Comparison of ENCODE assay signal across 7 mouse cellular contexts in genomic region chr12:78984035-78984432, GRCm38 (mm10). TPM values are rescaled to one million over a fixed set of nuclear protein-coding genes. Genes with fewer than 3 reads are reported as not detected.
DNase-seq lines count a peak whose midpoint lies in the region; ATAC-seq and TF ChIP-seq lines count a peak whose summit lies in the region.

No protein-coding gene starts in this region.

- no peak for DNase-seq in neural tube, embryonic 10.5 days (ENCODE audit: extremely low spot score, low spot score)
- DNase-seq in fat pad, adult 2 months (ENCODE audit: extremely low read depth, low read depth, low spot score), result peak; percentile 96
- peak; percentile 30 for DNase-seq in lung, postnatal 36 days
- peak; percentile 71 for DNase-seq in testis, postnatal 14 days (ENCODE audit: low spot score)
- no peak for DNase-seq in thymus, adult 2 months

- H3K4me3 ChIP-seq in neural tube, embryonic 13.5 days, result no peak overlapping the region
- no peak overlapping the region for H3K4me3 ChIP-seq in hindbrain, embryonic 16.5 days (ENCODE audit: low read length)
- no peak overlapping the region for H3K4me3 ChIP-seq in thymus, adult 2 months (ENCODE audit: control insufficient read depth, insufficient read depth, low read length)

- TF ChIP-seq CTCF in thymus, adult 2 months (IDR thresholded peaks at IDR 0.05; ENCODE audit: borderline replicate concordance, control insufficient read depth, extremely low read depth, insufficient read depth, low read length, poor library complexity), result no peak

- no peak for TF ChIP-seq POLR2A in thymus, adult 2 months (IDR thresholded peaks at IDR 0.05; ENCODE audit: control insufficient read depth, extremely low read depth, insufficient read depth, low read length, poor library complexity)

- WGBS in neural tube, embryonic 13.5 days, result 52% methylated on average over 3 of the region's 3 CpGs
- WGBS in hindbrain, embryonic 16.5 days, result 45% methylated on average over 3 of the region's 3 CpGs
- WGBS in thymus, adult 2 months, result 89% methylated on average over 3 of the region's 3 CpGs

- no peak overlapping the region for H3K9ac ChIP-seq in neural tube, embryonic 13.5 days
- H3K9ac ChIP-seq in hindbrain, embryonic 16.5 days (ENCODE audit: low read depth, low read length), result no peak overlapping the region

- peak overlapping the region; percentile 49; the same call in 1 of the 2 replicates for H3K27ac ChIP-seq in neural tube, embryonic 13.5 days (replicated peaks)
- no peak overlapping the region; the same call in 1 of the 2 replicates for H3K27ac ChIP-seq in hindbrain, embryonic 16.5 days (ENCODE audit: low read depth, low read length)
- no peak overlapping the region for H3K27ac ChIP-seq in thymus, adult 2 months (ENCODE audit: control insufficient read depth, insufficient read depth, low read length)

- H3K36me3 ChIP-seq in neural tube, embryonic 13.5 days, result peaks cover 10% of the 10 kb centered on the region; the same call in 1 of the 2 replicates
- peaks cover 2% of the 10 kb centered on the region; the same call in 1 of the 2 replicates for H3K36me3 ChIP-seq in hindbrain, embryonic 16.5 days (ENCODE audit: control insufficient read depth, insufficient read depth, low read length)
- H3K36me3 ChIP-seq in thymus, adult 2 months (ENCODE audit: control insufficient read depth, insufficient read depth, low read length), result no peaks in the 10 kb centered on the region

- H3K4me2 ChIP-seq in neural tube, embryonic 13.5 days, result no peak overlapping the region
- H3K4me2 ChIP-seq in hindbrain, embryonic 16.5 days (ENCODE audit: low read length), result no peak overlapping the region

- no peaks in the 10 kb centered on the region for H3K9me3 ChIP-seq in neural tube, embryonic 13.5 days
- H3K9me3 ChIP-seq in hindbrain, embryonic 16.5 days (ENCODE audit: control insufficient read depth, low read length), result no peaks in the 10 kb centered on the region

- H3K4me1 ChIP-seq in neural tube, embryonic 13.5 days (replicated peaks), result peaks cover 30% of the 10 kb centered on the region
- H3K4me1 ChIP-seq in hindbrain, embryonic 16.5 days (ENCODE audit: control insufficient read depth, insufficient read depth, low read depth, low read length), result peaks cover 5% of the 10 kb centered on the region
- peaks cover 23% of the 10 kb centered on the region for H3K4me1 ChIP-seq in thymus, adult 2 months (replicated peaks; ENCODE audit: control insufficient read depth, insufficient read depth, low read length)

- peak; percentile 52; the same call in 1 of the 2 replicates for ATAC-seq in neural tube, embryonic 13.5 days (ENCODE audit: low read depth)
- peak; percentile 86 for ATAC-seq in hindbrain, embryonic 16.5 days

- H3K27me3 ChIP-seq in neural tube, embryonic 13.5 days, result no peaks in the 10 kb centered on the region
- H3K27me3 ChIP-seq in hindbrain, embryonic 16.5 days (replicated peaks; ENCODE audit: control insufficient read depth, insufficient read depth, low read length), result no peaks in the 10 kb centered on the region
- H3K27me3 ChIP-seq in thymus, adult 2 months (ENCODE audit: control insufficient read depth, insufficient read depth, low read length), result no peaks in the 10 kb centered on the region

RNA-seq across cellular contexts. Expression of gene Tmem229b, which starts 23.4 kb away (rescaled TPM):
- polyA plus RNA-seq in neural tube, embryonic 13.5 days (2015; fragmentation: Nextera tagmentation; extraction: Ambion mirVana), result 44.2 and 50.6 TPM in 2 replicates
- 71.2 and 73.3 TPM in 2 replicates for polyA plus RNA-seq in hindbrain, embryonic 16.5 days (2015; fragmentation: Nextera tagmentation; extraction: Ambion mirVana)
- 82.4 and 82.7 TPM in 2 replicates for polyA plus RNA-seq in thymus, adult 2 months (2012; rRNA removed)

RNA-seq across cellular contexts. Expression of gene Plekhh1, which starts 44.9 kb away (rescaled TPM):
- polyA plus RNA-seq in neural tube, embryonic 13.5 days (2015; fragmentation: Nextera tagmentation; extraction: Ambion mirVana), result 3.6 and 4.4 TPM in 2 replicates
- 1.5 and 2.3 TPM in 2 replicates for polyA plus RNA-seq in hindbrain, embryonic 16.5 days (2015; fragmentation: Nextera tagmentation; extraction: Ambion mirVana)
- polyA plus RNA-seq in thymus, adult 2 months (2012; rRNA removed), result 0.96 and 1.1 TPM in 2 replicates

Comparison
In these comparisons a context has a peak if more than half of its experiments do, and no peak if none do; other contexts are left out.
1. DNase-seq: peak in fat pad, adult 2 months (single experiment), lung, postnatal 36 days (single experiment) and testis, postnatal 14 days (single experiment); none in neural tube, embryonic 10.5 days (single experiment) and thymus, adult 2 months (single experiment).